Mouse (Mus musculus): ENCODE measurements around the gene 3110009E18Rik.

Gene 3110009E18Rik

DNA sequence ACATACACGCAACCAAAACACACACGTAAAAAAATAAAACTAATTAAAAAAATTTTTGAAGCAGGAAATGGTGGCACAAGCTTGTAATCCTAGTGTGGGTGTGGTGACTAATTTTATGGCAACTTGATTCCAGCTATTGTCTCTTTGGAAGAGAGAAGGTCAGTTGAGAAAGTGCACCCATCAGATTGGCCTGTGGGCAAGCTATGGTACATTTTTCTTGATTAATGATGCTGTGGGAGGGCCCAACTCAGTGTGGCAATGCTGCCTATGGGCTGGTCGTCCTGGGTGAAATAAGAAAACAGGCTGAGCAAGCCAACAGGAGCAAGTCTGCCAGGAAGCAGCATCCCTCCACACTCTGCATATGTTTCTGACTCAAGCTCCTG lies 19.8 kb upstream of the 3110009E18Rik start:
- no peak for DNase-seq (ENCODE audit: low read depth, low spot score)

DNA sequence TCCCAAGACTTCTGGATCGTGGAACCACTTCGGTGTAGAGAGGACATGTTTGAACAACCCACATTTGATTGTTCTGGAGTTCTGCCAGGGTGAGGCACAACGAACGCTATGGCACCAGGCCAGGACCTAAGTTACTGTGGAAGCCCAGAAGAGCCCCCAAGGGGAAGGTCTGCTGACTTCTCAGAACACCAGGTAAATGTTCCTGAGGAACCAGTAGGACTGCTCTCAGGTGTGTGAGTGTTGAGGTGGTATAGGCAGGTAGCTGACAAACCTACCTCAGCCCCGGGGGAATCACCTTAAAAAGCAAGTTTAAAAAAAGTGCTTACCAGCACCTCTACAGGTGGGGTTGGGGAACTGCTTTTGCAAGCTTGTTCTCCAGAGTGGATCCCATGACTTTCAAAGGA lies 15.4 kb upstream of the 3110009E18Rik start:
- no peak for DNase-seq (ENCODE audit: low read depth, low spot score)

DNA sequence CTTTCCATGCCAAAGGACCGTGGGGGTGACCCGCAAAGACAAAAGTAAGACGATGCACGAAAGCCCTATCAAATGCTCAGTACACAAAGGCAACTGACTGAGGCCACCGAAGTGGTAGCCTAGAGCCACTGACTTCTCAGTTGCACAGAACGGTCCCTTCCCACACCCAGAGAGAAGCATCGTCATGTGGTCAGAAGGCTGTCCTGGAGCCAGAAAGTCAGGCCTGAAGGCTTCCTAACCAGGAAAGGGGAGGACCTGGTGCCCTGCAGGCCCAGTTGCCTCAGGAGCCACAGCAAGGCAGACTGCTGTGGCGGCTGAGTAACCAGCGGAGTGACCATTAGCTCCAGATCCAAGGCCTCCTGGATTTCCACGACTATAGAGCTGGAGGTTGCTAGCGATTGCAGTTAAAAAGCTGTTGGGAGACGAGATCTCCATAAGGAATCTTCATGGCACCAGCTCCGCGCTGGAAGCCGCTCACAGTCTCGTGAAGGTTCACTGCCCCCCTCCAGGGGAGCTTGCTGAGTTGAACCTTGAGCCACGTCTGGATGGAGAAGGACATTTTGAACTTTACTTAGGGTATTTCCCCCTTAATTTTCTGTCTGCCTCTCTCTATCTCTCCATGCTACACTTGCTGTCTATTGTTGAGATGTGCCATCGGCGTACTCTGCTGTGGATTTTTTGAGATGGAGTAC lies 11.1 kb upstream of the 3110009E18Rik start:
- no peak for DNase-seq (ENCODE audit: low read depth, low spot score)

DNA sequence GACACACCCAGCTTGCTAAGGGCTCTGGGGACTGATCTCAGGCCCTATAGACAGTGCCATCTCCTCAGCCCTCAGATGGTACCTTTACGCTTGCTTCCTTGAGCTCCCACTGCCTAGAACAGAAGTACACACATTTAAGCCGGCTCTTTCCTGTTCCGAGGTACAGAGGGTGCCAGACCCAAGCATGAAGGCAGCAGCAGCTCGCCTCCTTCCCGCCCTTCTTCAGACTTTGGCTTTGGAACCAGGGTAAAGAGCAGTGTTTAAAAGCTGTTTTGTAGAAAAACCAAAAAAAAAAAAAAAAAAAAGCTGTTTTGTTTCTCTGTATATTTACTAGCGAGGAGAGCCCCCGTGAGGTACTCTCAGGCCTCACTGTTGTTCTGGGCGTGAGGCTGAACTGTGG lies 9.2 kb upstream of the 3110009E18Rik start:
- no peak for DNase-seq (ENCODE audit: low read depth, low spot score)

DNA sequence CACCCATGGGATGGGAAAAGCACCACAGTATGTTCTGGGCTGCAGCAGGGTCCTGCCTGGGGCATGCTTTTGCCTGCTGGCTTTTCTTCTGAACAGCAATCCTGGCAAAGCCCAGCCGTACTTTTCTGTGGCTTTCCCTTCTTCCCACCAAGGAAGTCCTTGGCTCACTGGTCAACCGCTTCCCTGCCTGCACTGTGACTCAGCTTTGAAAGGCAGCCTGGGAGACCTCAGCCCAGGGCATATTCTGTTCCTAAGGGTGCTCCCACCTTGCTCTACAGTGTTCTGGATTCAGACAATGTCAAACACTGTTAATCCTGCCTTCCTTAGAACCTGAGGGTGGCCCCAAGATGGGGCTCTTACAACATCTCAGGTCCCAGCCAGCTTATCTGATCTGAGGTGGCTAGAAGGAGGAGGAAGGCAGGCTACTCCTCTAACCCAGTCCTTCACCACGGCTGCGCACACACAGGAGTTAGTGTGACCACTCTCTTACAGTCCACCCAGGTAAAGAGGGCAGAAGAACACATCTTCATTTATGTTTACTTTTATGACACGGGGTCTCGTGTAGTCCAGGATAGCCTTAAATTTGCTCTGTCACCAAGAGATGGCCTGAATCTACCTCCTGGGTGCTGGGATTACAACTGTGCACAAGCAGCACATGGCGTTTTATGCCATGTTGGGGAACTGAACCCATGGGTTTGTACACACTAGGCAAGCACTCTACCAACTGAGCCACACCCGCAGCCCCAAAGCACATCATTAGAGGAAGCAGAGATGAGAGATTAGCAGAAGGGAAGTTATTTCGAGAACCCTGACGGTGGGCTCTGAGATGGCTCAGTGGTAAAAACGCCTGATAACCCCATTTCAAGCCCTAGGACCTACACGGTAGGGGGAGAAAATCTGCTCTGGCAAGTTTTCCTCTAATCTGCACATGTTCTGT lies 8.5 kb upstream of the 3110009E18Rik start:
- DNase-seq (ENCODE audit: low read depth, low spot score) = no peak

DNA sequence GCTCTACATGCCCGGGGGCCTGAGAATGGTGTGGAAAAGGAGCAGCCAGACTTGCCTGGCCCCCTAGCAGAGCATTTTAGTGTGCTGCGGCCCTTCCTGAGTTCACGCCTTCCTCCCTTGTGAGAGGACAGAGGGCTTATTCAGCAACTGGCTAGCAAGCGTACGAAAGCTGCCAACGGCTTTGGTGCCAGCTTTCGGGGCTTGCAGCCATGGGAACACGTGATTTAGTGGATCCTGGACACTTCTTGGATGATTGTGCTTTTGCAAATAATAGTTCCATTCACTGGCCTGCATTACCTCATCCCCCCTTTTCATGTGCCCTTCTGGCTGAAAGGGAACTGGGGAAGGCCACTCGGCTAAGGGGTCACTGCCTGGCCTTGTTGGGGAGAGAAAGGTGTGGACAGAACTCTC lies 5.3 kb upstream of the 3110009E18Rik start:
- peak; percentile 86 for DNase-seq (ENCODE audit: low read depth, low spot score)

DNA sequence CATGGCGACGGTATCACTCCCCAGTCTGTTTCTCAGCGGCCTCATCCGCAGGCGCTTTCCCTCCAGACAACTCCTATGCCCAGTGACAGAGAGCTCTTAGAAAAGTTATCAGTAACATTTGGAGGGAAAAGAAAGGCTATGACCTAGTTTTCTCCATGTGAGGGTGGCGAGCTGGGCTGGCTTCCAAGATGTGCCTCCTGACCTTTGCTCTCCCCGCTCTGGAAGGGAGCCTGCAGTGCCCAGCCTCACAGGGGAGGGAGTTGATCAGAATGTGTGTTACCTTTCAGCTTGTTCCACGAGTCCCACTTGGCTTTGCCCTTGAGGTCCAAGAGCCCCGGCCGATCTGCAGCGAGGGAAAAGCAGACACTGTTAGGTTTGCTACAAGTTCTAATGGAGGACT lies 4.9 kb upstream of the 3110009E18Rik start:
- DNase-seq (ENCODE audit: low read depth, low spot score) = no peak

DNA sequence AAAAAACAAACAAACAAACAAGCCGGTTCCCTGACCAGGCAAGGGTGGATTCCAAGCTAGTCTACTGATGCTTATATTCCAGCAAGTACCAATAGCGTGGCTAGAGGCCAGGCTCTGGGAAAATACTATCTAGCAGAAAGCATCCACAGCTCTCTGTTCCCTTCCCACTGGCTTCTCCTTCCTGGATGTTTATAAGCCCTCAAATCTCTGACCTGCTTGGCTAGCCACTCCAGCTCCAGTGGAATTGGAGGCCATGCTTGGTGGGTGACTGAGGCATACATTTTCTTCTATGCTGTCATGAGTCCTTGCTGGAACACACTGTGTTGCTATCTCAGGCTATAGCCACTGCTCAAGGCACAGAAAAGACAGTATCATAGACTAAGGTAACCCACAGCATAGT lies 2.1 kb upstream of the 3110009E18Rik start:
- DNase-seq (ENCODE audit: low read depth, low spot score) = no peak

DNA sequence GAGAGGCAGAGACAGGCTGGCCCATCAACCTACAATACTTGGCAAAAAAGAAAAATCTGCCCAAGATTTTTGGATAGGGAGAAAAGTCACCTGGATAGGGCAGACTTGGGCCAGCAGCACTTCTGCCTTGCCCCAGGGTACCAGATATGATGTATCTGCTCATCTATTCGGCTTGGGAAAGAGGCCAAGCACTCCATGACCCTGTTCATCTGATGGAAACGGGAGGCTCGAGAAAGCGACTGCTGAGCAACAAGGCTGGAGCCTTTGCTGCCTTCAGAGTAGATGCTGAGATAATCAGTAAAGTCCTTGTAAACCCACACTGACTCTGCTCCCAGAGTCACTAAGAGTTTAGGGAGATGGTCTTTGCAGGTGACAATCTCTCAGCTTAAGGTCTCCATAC lies 1.6 kb upstream of the 3110009E18Rik start:
- DNase-seq (ENCODE audit: low read depth, low spot score) = no peak

DNA sequence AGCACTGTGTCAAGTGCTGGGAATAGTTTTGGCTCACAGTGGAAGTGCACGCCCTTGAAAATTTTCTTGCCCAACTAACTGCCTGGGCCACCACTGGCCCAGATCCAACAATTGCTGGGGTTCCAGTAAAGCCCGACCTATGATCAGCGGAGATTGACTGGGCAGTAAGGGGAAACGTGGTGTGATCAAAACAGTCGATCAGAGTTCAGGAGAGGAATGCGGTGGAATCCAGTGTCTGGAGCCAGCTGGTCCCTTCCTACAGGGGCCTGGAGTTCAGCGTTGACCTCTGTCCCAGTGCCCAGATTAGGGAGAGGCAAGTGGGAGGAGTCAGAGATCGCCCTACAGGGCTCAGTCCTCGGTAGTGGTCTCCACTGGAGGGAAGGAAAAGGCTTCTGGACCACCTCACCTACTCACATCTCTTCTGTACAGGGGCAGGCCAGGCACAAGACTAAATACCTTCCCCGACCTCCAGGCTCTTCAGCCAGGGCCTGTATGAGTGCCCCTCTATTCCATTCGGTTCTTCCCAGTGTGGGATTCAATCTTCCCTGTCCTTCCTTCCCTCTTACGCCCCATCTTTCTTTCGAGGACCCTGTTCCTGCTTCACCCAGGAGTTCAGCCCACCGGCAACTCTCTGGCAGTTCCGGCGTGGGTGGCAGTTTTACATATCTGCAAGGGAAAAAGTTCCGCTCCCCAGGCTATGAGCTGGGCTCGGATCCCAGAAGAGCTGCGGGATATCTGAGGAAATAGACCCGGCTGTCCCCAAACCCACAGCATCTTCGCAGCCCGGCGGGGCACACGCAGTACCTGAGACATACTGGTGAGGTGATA lies 632 bp upstream of the 3110009E18Rik start:
- DNase-seq (ENCODE audit: low read depth, low spot score) = no peak

DNA sequence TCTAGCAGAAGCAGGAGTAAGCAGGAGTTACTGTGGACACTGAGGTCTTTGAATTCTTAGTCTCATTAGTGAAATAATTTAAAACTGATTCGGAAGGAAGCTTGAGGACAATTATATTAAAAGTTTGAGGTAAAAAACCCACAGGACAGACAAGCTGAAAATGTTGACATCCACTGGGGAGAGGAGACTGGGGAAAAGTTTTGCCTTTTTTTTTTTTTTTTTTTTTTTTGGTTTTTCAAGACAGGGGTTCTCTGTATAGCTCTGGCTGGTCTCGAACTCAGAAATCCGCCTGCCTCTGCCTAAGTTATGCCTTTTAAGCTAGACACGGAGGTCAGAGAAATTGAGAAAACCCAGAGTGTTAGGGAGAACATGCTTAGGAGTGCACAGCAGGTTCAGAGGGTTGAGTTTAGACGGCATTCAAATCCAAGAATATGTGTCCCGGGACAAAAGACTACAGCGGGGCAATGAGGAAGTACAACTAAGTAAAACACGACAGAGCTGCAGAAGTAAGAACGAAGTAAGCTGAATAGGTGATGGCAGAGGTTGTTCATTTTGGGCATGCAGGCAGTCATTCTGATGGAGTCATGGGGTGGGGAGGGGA lies 1.0 kb downstream of the 3110009E18Rik start:
- no peak for DNase-seq (ENCODE audit: low read depth, low spot score)

DNA sequence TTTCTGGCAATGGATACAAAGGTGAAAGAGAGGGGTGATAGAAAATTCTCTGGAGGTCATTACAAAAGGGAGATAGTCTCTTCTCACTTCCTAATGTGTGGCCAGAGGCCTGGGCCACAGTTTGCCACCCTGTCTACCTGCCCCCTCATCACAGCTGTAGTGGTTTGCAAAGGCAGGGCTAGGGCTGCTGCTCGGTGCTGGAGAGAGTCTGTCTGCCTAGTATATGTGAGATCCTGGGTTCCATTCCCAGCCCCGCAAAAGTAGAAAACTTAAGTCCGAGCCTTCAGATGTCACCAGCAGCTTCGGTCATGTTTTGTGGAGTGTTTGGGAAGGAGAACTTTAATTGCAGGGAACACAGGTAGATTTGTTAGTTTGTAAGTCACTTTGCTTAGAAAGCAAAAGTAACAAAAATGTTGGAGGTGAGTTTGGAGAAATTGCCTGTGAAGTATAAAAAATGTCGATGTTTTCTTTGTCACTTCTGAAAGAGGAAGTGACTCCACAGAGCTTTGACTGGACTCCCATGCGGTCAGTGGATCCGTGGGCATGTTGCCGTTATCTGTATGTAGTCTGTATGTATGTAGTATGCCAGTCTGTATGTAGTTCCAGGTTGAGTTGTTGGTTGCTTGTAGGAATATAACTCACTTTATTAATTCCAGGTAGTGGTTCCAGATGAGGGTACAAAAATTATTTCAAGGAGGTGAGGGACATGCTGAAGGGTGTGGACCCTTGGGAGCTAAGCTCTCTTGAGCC lies 1.8 kb downstream of the 3110009E18Rik start:
- DNase-seq (ENCODE audit: low read depth, low spot score) = no peak

DNA sequence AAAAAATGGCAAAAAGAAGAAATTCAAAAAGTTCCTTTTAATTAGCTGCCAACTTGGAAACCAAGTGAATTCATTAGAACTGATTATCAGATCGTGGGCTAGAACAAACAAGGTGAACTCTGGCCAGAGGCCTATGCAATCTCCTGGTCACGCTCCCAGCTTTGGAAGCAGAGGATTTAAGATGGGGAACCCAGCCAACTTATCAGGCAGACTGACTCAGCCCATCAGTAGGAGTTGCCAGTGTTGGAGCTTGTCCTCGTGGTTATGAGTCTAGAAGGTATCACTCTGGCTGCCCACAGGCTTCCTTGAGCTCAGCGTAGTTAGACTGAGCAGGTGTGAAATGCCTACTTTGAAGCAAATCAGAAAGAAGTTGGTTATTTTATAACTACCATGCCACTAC lies 3.9 kb downstream of the 3110009E18Rik start:
- no peak for DNase-seq (ENCODE audit: low read depth, low spot score)

DNA sequence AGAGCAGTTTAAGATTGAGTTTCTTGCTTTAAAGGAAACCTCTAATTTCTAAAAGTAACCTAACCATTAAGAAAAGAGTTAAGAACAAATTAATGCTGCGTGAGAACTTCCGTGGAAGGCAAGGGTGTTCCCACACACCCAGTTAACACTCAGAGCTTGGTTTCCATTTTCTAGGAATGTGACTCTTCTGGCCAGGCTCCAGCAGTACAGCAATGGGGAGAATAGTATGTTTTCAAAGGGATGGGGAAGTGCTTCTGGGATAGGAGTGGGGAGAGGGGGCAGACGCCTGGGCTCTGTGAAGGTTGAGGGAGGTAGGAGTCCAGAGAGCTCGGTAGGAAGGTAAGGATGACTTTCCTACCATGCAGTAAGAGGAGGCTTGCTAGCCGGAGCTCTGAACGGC lies 4.5 kb downstream of the 3110009E18Rik start:
- DNase-seq (ENCODE audit: low read depth, low spot score) = no peak

DNA sequence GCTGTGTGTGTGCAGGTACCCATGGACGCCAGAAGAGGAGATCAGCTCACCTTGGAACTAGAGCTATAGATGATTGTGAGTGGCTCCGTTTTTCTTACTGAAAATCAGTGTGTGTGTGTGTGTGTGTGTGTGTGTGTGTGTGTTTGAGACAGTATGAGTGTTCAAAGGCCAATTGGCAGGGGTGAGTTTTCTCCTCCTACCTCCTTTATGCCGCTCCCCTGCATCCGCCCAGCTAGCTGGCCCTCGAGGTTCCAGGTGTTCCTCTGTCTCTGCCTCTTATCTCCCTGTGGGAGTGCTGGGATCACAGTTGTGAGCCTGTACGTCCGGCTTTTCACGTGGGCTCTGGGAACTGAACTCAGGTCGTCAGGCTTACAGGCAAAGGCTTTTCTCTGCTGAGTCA lies 5.3 kb downstream of the 3110009E18Rik start:
- no peak for DNase-seq (ENCODE audit: low read depth, low spot score)

DNA sequence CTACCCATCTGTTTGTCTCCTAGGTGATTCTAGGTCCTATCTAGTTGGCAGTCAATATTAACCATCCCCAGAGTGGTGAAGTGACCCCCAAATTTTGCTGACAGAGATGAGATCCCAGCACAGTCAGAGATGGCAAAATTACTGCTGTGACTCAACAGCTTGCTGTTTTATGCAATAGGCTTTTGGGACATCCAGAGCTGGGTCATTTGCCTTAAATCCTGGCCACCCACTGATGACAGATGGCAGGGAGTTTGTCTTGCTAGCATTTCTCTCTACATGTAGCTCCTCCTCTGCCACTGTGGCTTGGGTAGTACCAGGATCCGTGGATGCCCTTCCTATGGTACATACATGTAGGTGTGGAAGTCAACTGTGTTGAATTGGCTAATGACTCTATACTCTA lies 11.4 kb downstream of the 3110009E18Rik start:
- no peak for DNase-seq (ENCODE audit: low read depth, low spot score)

DNA sequence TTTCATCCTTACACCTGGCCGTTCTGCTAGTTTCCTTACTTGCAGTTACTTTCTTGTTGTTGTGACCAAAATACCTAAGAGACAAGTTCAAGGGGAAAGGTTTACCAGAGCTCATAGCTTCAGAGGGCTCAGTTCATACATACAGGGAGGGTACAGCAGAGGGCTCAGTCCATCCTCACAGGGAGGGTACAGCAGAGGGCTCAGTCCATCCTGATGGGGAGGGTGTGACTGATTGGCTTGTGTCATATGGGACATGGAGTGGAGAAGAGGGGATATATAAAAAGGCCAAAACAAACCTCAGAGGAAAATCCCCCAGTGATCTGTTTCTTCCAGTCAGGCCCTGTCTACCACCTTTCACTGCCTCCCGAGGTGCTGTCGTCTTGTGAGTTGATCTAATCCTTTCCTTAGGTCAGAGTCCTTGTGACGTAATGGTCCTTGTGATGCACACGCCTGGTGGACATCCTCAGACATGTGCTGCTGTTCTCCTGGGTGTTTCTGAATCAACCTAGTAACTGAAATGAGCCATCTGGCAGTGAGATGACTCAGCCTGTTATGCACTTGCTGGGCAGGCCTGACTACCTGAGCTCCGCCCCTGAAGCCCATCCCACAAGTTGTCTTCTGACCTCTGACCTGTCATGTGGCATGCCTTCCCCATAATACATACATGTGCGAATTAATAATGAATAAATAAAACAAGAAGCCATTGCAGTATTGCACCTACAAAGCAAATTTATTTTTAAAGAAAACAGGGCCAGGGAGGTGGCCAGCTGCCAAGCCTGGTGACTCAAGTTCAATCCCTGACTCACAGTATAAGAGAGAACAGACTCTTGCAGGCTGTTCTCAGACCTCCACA lies 15.2 kb downstream of the 3110009E18Rik start:
- peak; percentile 76 for DNase-seq (ENCODE audit: low read depth, low spot score)

DNA sequence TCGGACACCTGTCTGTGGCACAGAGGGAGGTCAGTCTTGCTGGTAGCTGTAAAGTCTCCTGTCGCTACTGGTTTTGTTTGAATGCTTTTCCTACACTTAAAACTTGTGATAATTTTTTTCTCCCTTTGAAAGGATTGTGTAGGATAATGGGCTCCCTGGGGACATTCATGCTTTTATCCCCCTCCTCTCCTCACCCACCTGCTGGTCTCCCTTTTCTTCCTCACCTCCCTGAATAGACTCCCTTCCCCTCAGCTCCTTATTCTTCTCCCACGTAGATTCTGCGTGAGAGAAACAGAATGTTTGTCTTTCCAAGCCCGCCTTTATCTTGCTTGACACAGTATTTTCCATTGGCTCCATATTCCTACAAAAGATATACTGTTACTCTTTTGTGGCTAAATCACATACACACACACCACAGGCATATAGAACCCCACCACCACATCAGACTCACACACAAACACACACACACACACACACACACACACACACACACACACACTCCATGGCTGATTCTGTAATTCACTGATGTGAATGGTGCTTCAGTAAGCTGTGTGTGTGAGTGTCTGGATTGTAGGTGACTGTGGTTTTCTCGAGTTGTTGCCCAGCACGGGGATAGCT lies 18.0 kb downstream of the 3110009E18Rik start:
- no peak for DNase-seq (ENCODE audit: low read depth, low spot score)

DNA sequence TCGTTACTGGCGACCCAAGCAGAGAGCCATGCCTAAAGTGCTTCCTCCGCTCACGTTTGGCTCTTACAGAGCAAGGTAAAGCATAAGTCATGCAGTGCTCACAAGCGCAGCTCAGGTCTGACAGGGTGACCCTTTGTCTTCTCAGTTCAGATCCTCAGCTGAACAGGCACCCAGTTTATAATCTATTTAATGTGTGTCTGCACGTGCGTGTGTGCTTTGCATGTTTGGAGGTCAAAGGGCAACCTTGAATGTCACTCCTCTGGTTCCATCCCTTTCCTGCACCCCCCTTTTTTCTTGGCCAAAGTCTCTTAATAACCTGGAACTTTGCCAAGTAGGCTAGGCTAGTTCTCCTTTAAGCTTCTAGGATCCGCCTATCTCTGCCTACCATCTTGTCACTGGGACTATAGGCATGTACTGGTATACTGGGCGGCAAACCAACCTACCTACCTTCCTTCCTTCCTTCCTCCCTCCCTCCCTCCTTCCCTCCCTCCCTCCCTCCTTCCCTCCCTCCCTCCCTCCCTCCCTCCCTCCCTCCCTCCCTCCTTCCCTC lies 19.2 kb downstream of the 3110009E18Rik start:
- no peak for DNase-seq (ENCODE audit: low read depth, low spot score)
